Mouse (Mus musculus) inflammation-experienced regulatory T-cells, adult 6 months (primary cell): ENCODE measurements around the gene Olfr803. TPM values are rescaled to one million over a fixed set of nuclear protein-coding genes. Genes with fewer than 3 reads are reported as not detected.

Source experiments
- ATAC-seq: one replicate; pipeline ENCODE4 v1.8.0; 2017
- polyA plus RNA-seq, 3 experiments: library from polyadenylated mRNA; unstranded; fragments of 100-300 nt; shearing (Covaris generic); gene quantifications; one replicate each; pipeline ENCODE4 v1.2.1; 2017

Gene Olfr803
- not detected for polyA plus RNA-seq

- no peak for ATAC-seq
Observed at GRCm38 (mm10) chr10:129694186-129694585, at the start of gene Olfr803. Olfr803 (minus strand) TSS chr10:129694286.

GRCm38 (mm10) chr10:129741821-129742220 is 47.7 kb upstream of the Olfr803 start, which contains the start of gene Olfr806:
Olfr806 (minus strand) TSS chr10:129741921.
- no peak for ATAC-seq

GRCm38 (mm10) chr10:129729275-129729674 is 35.2 kb upstream of the Olfr803 start, which contains the start of gene Olfr805:
Olfr805 (minus strand) TSS chr10:129729375.
- no peak for ATAC-seq

- no peak for ATAC-seq
Observed at GRCm38 (mm10) chr10:129702910-129703309, 8.8 kb upstream of the Olfr803 start, which contains the start of gene Olfr804. Olfr804 (plus strand) TSS chr10:129703210.

GRCm38 (mm10) chr10:129688069-129688468 is 6.0 kb downstream of the Olfr803 start, which contains the start of gene Olfr802:
Olfr802 (minus strand) TSS chr10:129688169.
- ATAC-seq, result no peak

DNA sequence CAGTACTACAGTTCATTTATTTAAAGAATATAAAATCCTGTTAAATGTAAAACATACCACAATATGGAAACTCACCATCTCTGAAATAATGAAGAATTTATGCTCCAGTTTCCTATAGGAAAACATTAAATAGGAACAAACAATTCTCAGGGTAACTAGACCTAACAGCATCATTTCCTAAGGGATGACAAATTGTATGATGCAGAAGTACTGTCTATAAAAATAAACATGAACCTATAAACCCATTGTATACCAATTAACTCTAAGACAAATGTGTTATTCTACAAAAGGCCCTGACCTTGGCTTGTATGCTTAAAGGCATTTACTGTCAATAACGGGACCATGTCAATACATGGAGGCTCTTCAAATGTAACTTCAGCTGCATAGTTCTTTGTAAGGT is 20.3 kb downstream of the Olfr803 start, which contains the start of gene Olfr801:
Gene Olfr801 (minus strand): TSS at position 101 of the 400 bp plus-strand sequence.
- ATAC-seq, result no peak

DNA sequence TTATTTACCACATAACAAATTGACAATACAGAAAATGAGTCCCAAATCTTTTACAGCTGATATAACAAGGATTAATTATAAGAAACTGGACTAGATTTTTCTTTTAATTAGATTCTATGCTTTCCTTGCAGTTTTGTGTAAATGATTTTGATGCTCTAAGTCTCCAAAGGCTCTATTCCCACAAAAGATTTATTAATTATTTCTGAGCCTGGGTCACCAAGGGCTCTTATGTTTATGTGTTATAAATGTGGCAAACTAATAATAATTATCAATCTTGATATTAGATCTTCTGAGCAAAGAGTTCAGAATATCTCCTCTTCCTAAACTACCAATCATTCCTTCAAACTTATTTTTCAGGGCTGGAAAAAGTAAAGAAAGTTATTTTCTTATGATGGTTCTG is 36.7 kb downstream of the Olfr803 start, which contains the start of gene Olfr800:
Gene Olfr800 (plus strand): TSS at position 301 of the 400 bp plus-strand sequence.
- ATAC-seq, result no peak

DNA sequence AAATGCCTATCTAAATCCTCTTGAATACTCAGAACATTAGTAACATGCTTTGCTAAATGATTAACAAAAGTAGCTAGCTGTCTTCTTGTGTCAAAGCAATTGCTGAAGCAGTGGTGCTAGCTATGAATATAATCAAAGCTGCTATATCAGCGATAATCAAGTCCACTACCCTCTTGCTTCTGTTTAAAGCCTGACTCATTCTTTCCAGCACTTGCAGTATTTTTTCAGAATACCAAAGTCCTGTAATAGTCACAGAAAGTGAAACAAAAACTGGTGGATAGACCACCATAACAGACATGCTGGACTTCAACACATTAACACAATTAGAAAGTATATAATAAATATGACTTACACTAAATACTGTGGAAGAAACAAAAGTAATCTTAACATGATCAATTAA is 42.3 kb downstream of the Olfr803 start:
- no peak for ATAC-seq

Other genes starting within 250 kb of the Olfr803 start
- under 1 TPM in 2 of 3 experiments, not detected in 1; 0.18 to 0.20 TPM for gene Olfr787, start 232.4 kb downstream of the Olfr803 start, polyA plus RNA-seq
- gene Olfr788, start 223.3 kb downstream of the Olfr803 start, polyA plus RNA-seq, result not detected
- not detected for gene Olfr789, start 209.5 kb downstream of the Olfr803 start, polyA plus RNA-seq
- gene Olfr790, start 195.8 kb downstream of the Olfr803 start, polyA plus RNA-seq, result not detected
- not detected for gene Olfr791, start 172.5 kb downstream of the Olfr803 start, polyA plus RNA-seq
- not detected for gene Olfr792, start 155.1 kb downstream of the Olfr803 start, polyA plus RNA-seq
- gene Olfr794, start 126.6 kb downstream of the Olfr803 start, polyA plus RNA-seq, result not detected
- gene Olfr796, start 81.7 kb downstream of the Olfr803 start, polyA plus RNA-seq, result not detected
- gene Olfr798, start 66.4 kb downstream of the Olfr803 start, polyA plus RNA-seq, result under 1 TPM in 1 of 3 experiments, not detected in 2; 0.13 TPM
- not detected for gene Olfr799, start 56.8 kb downstream of the Olfr803 start, polyA plus RNA-seq
- gene Olfr800, start 36.6 kb downstream of the Olfr803 start, polyA plus RNA-seq, result not detected
- under 1 TPM in 1 of 3 experiments, not detected in 2; 0.75 TPM for gene Olfr801, start 20.4 kb downstream of the Olfr803 start, polyA plus RNA-seq
- not detected for gene Olfr802, start 6.1 kb downstream of the Olfr803 start, polyA plus RNA-seq
- gene Olfr804, start 8.9 kb upstream of the Olfr803 start, polyA plus RNA-seq, result not detected
- not detected for gene Olfr805, start 35.1 kb upstream of the Olfr803 start, polyA plus RNA-seq
- not detected for gene Olfr806, start 47.6 kb upstream of the Olfr803 start, polyA plus RNA-seq
- gene Olfr807, start 63.5 kb upstream of the Olfr803 start, polyA plus RNA-seq, result not detected
- not detected for gene Olfr808, start 71.2 kb upstream of the Olfr803 start, polyA plus RNA-seq
- gene Olfr809, start 80.4 kb upstream of the Olfr803 start, polyA plus RNA-seq, result not detected
- gene Olfr810, start 100.6 kb upstream of the Olfr803 start, polyA plus RNA-seq, result not detected
- gene Olfr811, start 110.1 kb upstream of the Olfr803 start, polyA plus RNA-seq, result not detected
- not detected for gene Olfr812, start 151.8 kb upstream of the Olfr803 start, polyA plus RNA-seq
- gene Olfr813, start 161.1 kb upstream of the Olfr803 start, polyA plus RNA-seq, result not detected
- gene Olfr814, start 185.6 kb upstream of the Olfr803 start, polyA plus RNA-seq, result not detected
- under 1 TPM in 1 of 3 experiments, not detected in 2; 0.35 TPM for gene Olfr815, start 211.6 kb upstream of the Olfr803 start, polyA plus RNA-seq
- gene Olfr816, start 221.3 kb upstream of the Olfr803 start, polyA plus RNA-seq, result not detected